Mouse (Mus musculus): ENCODE measurements at regions not wholly inside any gene's neighbourhood (a gene's known extent, or its start where the extent isn't known, plus 50 kb on each side); places are given as distances from the start of the nearest gene placed in this dataset.

DNA sequence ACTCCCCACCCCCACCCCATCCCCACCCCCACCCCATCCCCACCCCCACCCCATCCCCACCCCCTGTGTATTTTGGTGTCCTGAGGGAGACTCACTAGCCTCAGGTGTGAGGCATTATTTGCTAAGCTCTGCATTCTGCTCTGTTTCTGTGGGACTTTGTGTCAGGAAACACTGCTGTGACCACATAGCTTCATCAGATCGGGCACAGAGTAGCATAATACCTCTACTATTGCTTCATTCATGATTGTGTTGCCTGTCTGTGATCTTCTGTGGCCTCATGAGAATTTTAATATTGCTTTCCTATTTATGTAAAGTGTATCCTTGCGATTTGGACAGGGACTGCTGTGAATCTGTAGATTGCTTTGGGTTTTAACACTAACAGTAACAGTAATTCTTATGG, 56.6 kb upstream of the Ednrb start:
- TF ChIP-seq CTCF (conservative IDR thresholded peaks at IDR 0.05; ENCODE audit: insufficient read depth, insufficient read length, low read depth, low read length) (no peak), POLR2A (IDR thresholded peaks at IDR 0.05; ENCODE audit: low read depth, low read length) (no peak)

Data from kidney, adult 2 months (tissue).